Mouse (Mus musculus) right cerebral cortex, postnatal 14 days (tissue): ENCODE measurements around the gene Resp18.
"Not testable (repeated sequence)": the region's sequence is repeated elsewhere in the genome, so short reads cannot be mapped to it uniquely, and the experiment has no call there.

Experiments
- DNase-seq: peaks from one replicate; pipeline ENCODE4 v3.0.0; 2022

Resp18 gene

GRCm38 (mm10) chr1:75232489-75232888, 45.7 kb downstream of the Resp18 start:
- not testable (repeated sequence) for DNase-seq

GRCm38 (mm10) chr1:75231664-75232152, 46.5 kb downstream of the Resp18 start, which contains the start of gene A630095N17Rik:
Gene A630095N17Rik (minus strand): TSS chr1:75232102.
- DNase-seq = no peak

- DNase-seq = no peak
Measured at GRCm38 (mm10) chr1:75231224-75231623, 47.0 kb downstream of the Resp18 start.

DNA sequence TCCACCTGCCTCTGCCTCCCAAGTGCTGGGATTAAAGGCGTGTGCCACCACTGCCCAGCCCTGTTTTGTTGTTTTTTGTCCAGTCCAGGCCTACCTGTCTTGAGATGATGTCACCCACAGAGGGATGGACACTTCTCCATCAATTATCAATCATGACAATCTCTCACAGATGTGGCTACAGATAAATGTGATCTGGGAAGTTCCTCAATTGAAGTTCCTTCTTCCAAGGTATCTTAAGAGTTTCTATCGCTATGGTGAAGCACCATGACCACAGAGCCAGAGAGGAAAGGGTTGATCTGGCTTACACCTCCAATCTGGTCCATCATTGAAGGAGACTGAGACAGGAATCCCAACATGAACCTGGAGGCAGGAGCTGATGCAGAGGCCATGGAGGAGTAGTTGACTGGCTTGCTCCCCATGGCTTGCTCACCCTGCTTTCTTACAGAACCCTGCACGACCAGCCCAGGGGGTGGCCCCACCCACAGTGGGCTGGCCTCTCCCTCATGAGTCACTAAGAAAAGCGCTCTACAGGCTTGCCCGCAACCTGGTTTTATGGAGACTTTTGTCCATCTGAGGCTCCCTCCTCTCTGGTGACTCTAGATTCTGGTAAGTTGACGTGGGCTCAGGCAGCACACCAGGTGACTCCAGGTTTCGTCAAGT, 47.8 kb downstream of the Resp18 start:
- DNase-seq = no peak

GRCm38 (mm10) chr1:75229158-75229557, 49.1 kb downstream of the Resp18 start:
- DNase-seq = no peak

GRCm38 (mm10) chr1:75227653-75228052, 50.6 kb downstream of the Resp18 start:
- DNase-seq = no peak

DNA sequence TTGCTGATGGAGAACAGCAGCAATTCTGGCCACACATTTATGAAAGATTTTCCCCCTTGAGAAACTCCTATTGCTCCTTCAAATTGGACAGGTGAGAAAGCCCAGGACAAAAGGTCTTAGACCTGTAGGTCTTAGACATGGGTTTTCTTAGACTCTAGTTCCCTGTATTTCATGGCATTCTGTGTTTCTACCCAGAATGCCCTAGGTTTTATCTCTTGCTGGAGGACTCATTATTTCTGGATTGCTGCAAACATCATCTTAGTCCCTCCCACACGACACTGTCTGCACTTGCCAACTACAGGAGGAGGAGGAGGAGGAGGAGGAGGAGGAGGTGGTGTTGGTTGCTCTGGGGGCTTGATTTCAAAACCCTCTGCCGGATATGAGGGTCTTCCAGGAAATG, 52.1 kb downstream of the Resp18 start:
- DNase-seq = no peak

DNA sequence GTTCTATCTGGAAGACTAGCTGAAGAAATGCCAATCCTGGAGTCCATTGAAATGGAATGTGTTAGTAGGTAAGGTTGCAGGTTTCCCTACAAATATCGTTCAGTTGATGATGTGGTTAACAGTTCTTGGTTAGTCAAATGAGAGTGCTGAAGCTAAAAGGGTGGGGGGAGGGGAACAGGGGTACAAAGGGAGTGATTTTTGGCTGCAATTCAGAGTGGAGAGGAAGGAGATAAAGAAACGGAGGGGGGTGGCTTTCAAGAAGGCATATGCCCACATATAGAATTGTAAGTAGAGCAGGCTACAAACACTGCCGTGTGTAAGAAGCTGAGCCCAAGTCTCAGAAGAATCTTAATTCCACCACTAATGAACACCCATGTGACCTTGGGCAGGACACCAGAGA, 52.7 kb downstream of the Resp18 start:
- DNase-seq = no peak

- no peak for DNase-seq
Measured at GRCm38 (mm10) chr1:75223532-75223931, 54.7 kb downstream of the Resp18 start.

DNA sequence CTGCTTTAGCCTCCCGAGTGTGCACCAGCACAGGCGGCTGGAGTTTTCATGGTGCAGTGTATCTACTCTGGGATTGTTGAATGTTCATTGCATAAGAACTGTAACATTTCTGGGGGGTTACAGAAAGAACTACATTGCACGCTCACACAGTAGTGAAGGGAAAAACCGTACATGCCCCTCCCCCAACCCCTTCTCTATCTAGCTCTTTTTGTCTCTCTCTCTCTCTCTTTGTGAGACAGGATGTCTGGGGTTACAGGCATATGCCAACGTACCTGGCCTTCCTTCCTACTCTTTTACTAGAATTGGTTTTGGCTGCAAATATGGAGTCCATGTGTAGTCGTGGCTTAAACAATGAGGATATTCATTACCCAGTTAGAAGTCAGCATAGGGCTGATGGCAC, 55.3 kb downstream of the Resp18 start:
- DNase-seq = no peak
